Mouse (Mus musculus): ENCODE data around the gene Fbxw10. TPM values are rescaled to one million over a fixed set of nuclear protein-coding genes. Genes with fewer than 3 reads are reported as not detected.

The Fbxw10 gene
- polyA plus RNA-seq, 1 experiment from 2014 or later = 0.13 TPM

- Histone ChIP-seq H3K27me3 (replicated peaks) (0 out of 2 replicates have a peak, but pooled peaks cover 4% of the 10 kb centered on the region), H3K9me3 (no peaks in the 10 kb centered on the region), H3K27ac (replicated peaks) (no peak overlapping the region), H3K4me1 (peaks cover 7% of the 10 kb centered on the region), H3K4me2 (no peak overlapping the region), H3K4me3 (no peak overlapping the region), H3K9ac (no peak overlapping the region), H3K36me3 (no peaks in the 10 kb centered on the region)
- no peak for ATAC-seq (ENCODE audit: extremely low read depth, insufficient number of reproducible peaks, low FRiP score, low TSS enrichment)
- 71% methylated on average over 4 of the region's 4 CpGs for WGBS
Observed at GRCm38 (mm10) chr11:62876445-62876844, 29.6 kb downstream of the Fbxw10 start.

GRCm38 (mm10) chr11:62877391-62877790 is 30.5 kb downstream of the Fbxw10 start:
- Histone ChIP-seq H3K4me2 (no peak overlapping the region), H3K27me3 (replicated peaks) (0 out of 2 replicates have a peak, but pooled peaks cover 4% of the 10 kb centered on the region), H3K27ac (replicated peaks) (no peak overlapping the region), H3K4me3 (no peak overlapping the region), H3K36me3 (0 out of 2 replicates have a peak, but pooled peaks cover 7% of the 10 kb centered on the region), H3K9ac (no peak overlapping the region), H3K4me1 (peaks cover 7% of the 10 kb centered on the region), H3K9me3 (no peaks in the 10 kb centered on the region)
- no peak for ATAC-seq (ENCODE audit: extremely low read depth, insufficient number of reproducible peaks, low FRiP score, low TSS enrichment)
- 59% methylated on average over 1 of the region's 1 CpGs for WGBS

GRCm38 (mm10) chr11:62878728-62879127 is 31.9 kb downstream of the Fbxw10 start:
- no peak for ATAC-seq (ENCODE audit: extremely low read depth, insufficient number of reproducible peaks, low FRiP score, low TSS enrichment)
- H3K27me3 ChIP-seq (replicated peaks) = no peaks in the 10 kb centered on the region
- no peaks in the 10 kb centered on the region for H3K9me3 ChIP-seq
- H3K4me2 ChIP-seq = peak overlapping the region; percentile 74
- WGBS = 26% methylated on average over 9 of the region's 9 CpGs
- H3K36me3 ChIP-seq = peaks cover 12% of the 10 kb centered on the region
- peaks cover 12% of the 10 kb centered on the region for H3K4me1 ChIP-seq
- peak overlapping the region; percentile 76 for H3K9ac ChIP-seq
- peak overlapping the region; percentile 74 for H3K4me3 ChIP-seq
- peak overlapping the region; percentile 62; the same call in 1 of the 2 replicates for H3K27ac ChIP-seq (replicated peaks)

- Histone ChIP-seq H3K4me1 (peaks cover 12% of the 10 kb centered on the region), H3K9me3 (no peaks in the 10 kb centered on the region), H3K4me3 (peak within 1 kb of the TSS; percentile 74), H3K36me3 (peaks cover 19% of the 10 kb centered on the region), H3K27ac (replicated peaks) (peak within 1 kb of the TSS; percentile 86), H3K27me3 (replicated peaks) (no peaks in the 10 kb centered on the region), H3K9ac (peak within 1 kb of the TSS; percentile 96), H3K4me2 (peak within 1 kb of the TSS; percentile 74)
- under 1% methylated on average over 55 of the region's 55 CpGs for WGBS
- peak; percentile 99 for ATAC-seq (ENCODE audit: extremely low read depth, insufficient number of reproducible peaks, low FRiP score, low TSS enrichment)
Observed at GRCm38 (mm10) chr11:62879220-62880048, 32.6 kb downstream of the Fbxw10 start, which contains the start of gene Tvp23b. Gene Tvp23b (plus strand): TSS chr11:62879455.

GRCm38 (mm10) chr11:62883407-62883806 is 36.5 kb downstream of the Fbxw10 start:
- Histone ChIP-seq H3K4me3 (no peak overlapping the region), H3K4me1 (peaks cover 15% of the 10 kb centered on the region), H3K4me2 (no peak overlapping the region), H3K9ac (no peak overlapping the region), H3K9me3 (no peaks in the 10 kb centered on the region), H3K27me3 (replicated peaks) (no peaks in the 10 kb centered on the region), H3K36me3 (peaks cover 59% of the 10 kb centered on the region), H3K27ac (replicated peaks) (no peak overlapping the region)
- ATAC-seq (ENCODE audit: extremely low read depth, insufficient number of reproducible peaks, low FRiP score, low TSS enrichment) = no peak
- WGBS = 77% methylated on average over 8 of the region's 8 CpGs

GRCm38 (mm10) chr11:62885323-62885722 is 38.5 kb downstream of the Fbxw10 start:
- no peak for ATAC-seq (ENCODE audit: extremely low read depth, insufficient number of reproducible peaks, low FRiP score, low TSS enrichment)
- WGBS = 77% methylated on average over 5 of the region's 5 CpGs
- Histone ChIP-seq H3K4me1 (peaks cover 10% of the 10 kb centered on the region; the same call in 1 of the 2 replicates), H3K27me3 (replicated peaks) (no peaks in the 10 kb centered on the region), H3K27ac (replicated peaks) (no peak overlapping the region), H3K4me3 (no peak overlapping the region), H3K36me3 (peaks cover 76% of the 10 kb centered on the region), H3K9me3 (no peaks in the 10 kb centered on the region), H3K4me2 (no peak overlapping the region), H3K9ac (no peak overlapping the region)

GRCm38 (mm10) chr11:62890796-62891195 is 43.9 kb downstream of the Fbxw10 start:
- no peak overlapping the region for H3K9ac ChIP-seq
- H3K27ac ChIP-seq (replicated peaks) = no peak overlapping the region
- ATAC-seq (ENCODE audit: extremely low read depth, insufficient number of reproducible peaks, low FRiP score, low TSS enrichment) = no peak
- H3K27me3 ChIP-seq (replicated peaks) = no peaks in the 10 kb centered on the region
- peaks cover 92% of the 10 kb centered on the region for H3K36me3 ChIP-seq
- WGBS = 86% methylated on average over 4 of the region's 4 CpGs
- no peak overlapping the region for H3K4me2 ChIP-seq
- H3K9me3 ChIP-seq = no peaks in the 10 kb centered on the region
- no peaks in the 10 kb centered on the region for H3K4me1 ChIP-seq
- H3K4me3 ChIP-seq = no peak overlapping the region

- Histone ChIP-seq H3K27me3 (replicated peaks) (no peaks in the 10 kb centered on the region), H3K27ac (replicated peaks) (no peak overlapping the region), H3K4me2 (no peak overlapping the region), H3K9me3 (no peaks in the 10 kb centered on the region), H3K9ac (no peak overlapping the region), H3K36me3 (peaks cover 89% of the 10 kb centered on the region), H3K4me1 (no peaks in the 10 kb centered on the region), H3K4me3 (no peak overlapping the region)
- WGBS = 88% methylated on average over 11 of the region's 11 CpGs
- ATAC-seq (ENCODE audit: extremely low read depth, insufficient number of reproducible peaks, low FRiP score, low TSS enrichment) = no peak
Observed at GRCm38 (mm10) chr11:62891763-62892162, 44.9 kb downstream of the Fbxw10 start.

GRCm38 (mm10) chr11:62901699-62902323 is 54.9 kb downstream of the Fbxw10 start:
- H3K4me3 ChIP-seq = no peak overlapping the region
- 24% methylated on average over 12 of the region's 12 CpGs for WGBS
- H3K27ac ChIP-seq (replicated peaks) = no peak overlapping the region
- no peak overlapping the region for H3K4me2 ChIP-seq
- no peaks in the 10 kb centered on the region for H3K9me3 ChIP-seq
- no peaks in the 10 kb centered on the region for H3K27me3 ChIP-seq (replicated peaks)
- no peak overlapping the region for H3K9ac ChIP-seq
- 0 out of 2 replicates have a peak, but pooled peaks cover 2% of the 10 kb centered on the region for H3K4me1 ChIP-seq
- ATAC-seq (ENCODE audit: extremely low read depth, insufficient number of reproducible peaks, low FRiP score, low TSS enrichment) = no peak
- no peaks in the 10 kb centered on the region for H3K36me3 ChIP-seq

- ATAC-seq (ENCODE audit: extremely low read depth, insufficient number of reproducible peaks, low FRiP score, low TSS enrichment) = no peak
- Histone ChIP-seq H3K36me3 (no peaks in the 10 kb centered on the region), H3K9ac (no peak overlapping the region), H3K27me3 (replicated peaks) (no peaks in the 10 kb centered on the region), H3K9me3 (no peaks in the 10 kb centered on the region), H3K4me3 (no peak overlapping the region), H3K4me2 (no peak overlapping the region), H3K27ac (replicated peaks) (no peak overlapping the region), H3K4me1 (0 out of 2 replicates have a peak, but pooled peaks cover 2% of the 10 kb centered on the region)
- WGBS = 64% methylated on average over 6 of the region's 6 CpGs
Observed at GRCm38 (mm10) chr11:62903871-62904495, 57.1 kb downstream of the Fbxw10 start.

GRCm38 (mm10) chr11:62909720-62910306 is 62.9 kb downstream of the Fbxw10 start:
- H3K36me3 ChIP-seq = no peaks in the 10 kb centered on the region
- peaks cover 4% of the 10 kb centered on the region; the same call in 1 of the 2 replicates for H3K4me1 ChIP-seq
- WGBS = 67% methylated on average over 3 of the region's 3 CpGs
- H3K9me3 ChIP-seq = no peaks in the 10 kb centered on the region
- H3K27ac ChIP-seq (replicated peaks) = no peak overlapping the region
- H3K9ac ChIP-seq = no peak overlapping the region
- H3K4me3 ChIP-seq = no peak overlapping the region
- ATAC-seq (ENCODE audit: extremely low read depth, insufficient number of reproducible peaks, low FRiP score, low TSS enrichment) = no peak
- H3K4me2 ChIP-seq = no peak overlapping the region
- H3K27me3 ChIP-seq (replicated peaks) = no peaks in the 10 kb centered on the region
